Mouse (Mus musculus): ENCODE results near the gene Gja5. TPM values are rescaled to one million over a fixed set of nuclear protein-coding genes. Genes with fewer than 3 reads are reported as not detected.

Gene Gja5
- polyA plus RNA-seq, 1 experiment from 2014 or later = 10.6 TPM

- no peak overlapping the region for H3K4me3 ChIP-seq
- WGBS = 37% methylated on average over 5 of the region's 5 CpGs
- H3K27ac ChIP-seq = no peak overlapping the region
- no peaks in the 10 kb centered on the region for H3K9me3 ChIP-seq
- no peaks in the 10 kb centered on the region for H3K27me3 ChIP-seq
- no peaks in the 10 kb centered on the region for H3K36me3 ChIP-seq
- ATAC-seq (ENCODE audit: insufficient number of reproducible peaks, insufficient read depth, low FRiP score, low TSS enrichment, low read depth) = no peak
- H3K4me1 ChIP-seq = 0 out of 2 replicates have a peak, but pooled peaks cover 7% of the 10 kb centered on the region
- no peak overlapping the region for H3K9ac ChIP-seq
- no peak overlapping the region for H3K4me2 ChIP-seq
Measured at GRCm38 (mm10) chr3:96937606-96938005, 33.1 kb downstream of the Gja5 start.

- H3K4me3 ChIP-seq = peak overlapping the region; percentile 23
- ATAC-seq (ENCODE audit: insufficient number of reproducible peaks, insufficient read depth, low FRiP score, low TSS enrichment, low read depth) = 0 out of 2 replicates have a peak, but pooled peaks have one; percentile 48
Measured at GRCm38 (mm10) chr3:96938738-96939137, 34.2 kb downstream of the Gja5 start.

DNA sequence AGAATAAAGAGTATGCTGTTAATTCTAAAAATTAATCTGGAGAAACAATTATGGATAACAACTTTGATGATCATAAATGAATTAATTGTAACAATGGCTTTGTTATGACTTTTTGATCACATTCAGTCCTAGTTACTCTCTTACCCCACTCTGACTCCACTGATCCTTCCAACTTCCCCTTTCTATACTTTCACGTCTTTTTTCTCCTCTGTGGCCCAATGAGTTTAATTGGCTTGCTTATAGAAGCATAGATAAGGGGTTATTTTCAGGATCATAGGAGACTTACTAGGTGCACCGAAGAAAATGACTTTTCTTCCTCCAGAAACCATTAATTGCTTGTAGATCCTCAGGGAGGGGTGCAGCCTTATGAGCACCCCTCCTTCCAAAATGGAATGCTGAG, 38.2 kb downstream of the Gja5 start:
- Histone ChIP-seq H3K4me3 (no peak overlapping the region), H3K9ac (no peak overlapping the region), H3K4me2 (no peak overlapping the region), H3K27me3 (no peaks in the 10 kb centered on the region), H3K9me3 (no peaks in the 10 kb centered on the region), H3K27ac (no peak overlapping the region), H3K4me1 (no peaks in the 10 kb centered on the region), H3K36me3 (no peaks in the 10 kb centered on the region)
- WGBS = 88% methylated on average over 2 of the region's 2 CpGs
- ATAC-seq (ENCODE audit: insufficient number of reproducible peaks, insufficient read depth, low FRiP score, low TSS enrichment, low read depth) = no peak

More at GRCm38 (mm10) chr3:96938738-96939137, 34.2 kb downstream of the Gja5 start:
- 9% methylated on average over 11 of the region's 11 CpGs for WGBS
- H3K27me3 ChIP-seq = no peaks in the 10 kb centered on the region
- H3K4me2 ChIP-seq = peak overlapping the region; percentile 46
- H3K9ac ChIP-seq = no peak overlapping the region
- H3K4me1 ChIP-seq = 0 out of 2 replicates have a peak, but pooled peaks cover under 1% of the 10 kb centered on the region
- H3K27ac ChIP-seq = no peak overlapping the region
- no peaks in the 10 kb centered on the region for H3K36me3 ChIP-seq
- no peaks in the 10 kb centered on the region for H3K9me3 ChIP-seq

GRCm38 (mm10) chr3:96953489-96954233, 49.2 kb downstream of the Gja5 start:
- Histone ChIP-seq H3K9ac (no peak overlapping the region), H3K9me3 (no peaks in the 10 kb centered on the region), H3K36me3 (no peaks in the 10 kb centered on the region), H3K4me2 (peak overlapping the region; percentile 26), H3K4me3 (no peak overlapping the region), H3K27me3 (no peaks in the 10 kb centered on the region), H3K27ac (no peak overlapping the region), H3K4me1 (0 out of 2 replicates have a peak, but pooled peaks cover 3% of the 10 kb centered on the region)
- WGBS = 50% methylated on average over 14 of the region's 14 CpGs
- no peak for ATAC-seq (ENCODE audit: insufficient number of reproducible peaks, insufficient read depth, low FRiP score, low TSS enrichment, low read depth)

- no peaks in the 10 kb centered on the region for H3K27me3 ChIP-seq
- H3K4me1 ChIP-seq = peaks cover 8% of the 10 kb centered on the region
- H3K9ac ChIP-seq = 0 out of 2 replicates have a peak overlapping the region, but pooled peaks have one; percentile 36
- peak overlapping the region; percentile 32 for H3K4me2 ChIP-seq
- no peak overlapping the region for H3K4me3 ChIP-seq
- H3K27ac ChIP-seq = peak overlapping the region; percentile 34
- WGBS = 15% methylated on average over 8 of the region's 8 CpGs
- no peaks in the 10 kb centered on the region for H3K9me3 ChIP-seq
- no peak for ATAC-seq (ENCODE audit: insufficient number of reproducible peaks, insufficient read depth, low FRiP score, low TSS enrichment, low read depth)
- no peaks in the 10 kb centered on the region for H3K36me3 ChIP-seq
Measured at GRCm38 (mm10) chr3:96960597-96960996, 56.1 kb downstream of the Gja5 start.

- H3K9ac ChIP-seq = no peak overlapping the region
Measured at GRCm38 (mm10) chr3:96963088-96964034, 58.9 kb downstream of the Gja5 start.

GRCm38 (mm10) chr3:96970986-96971385, 66.5 kb downstream of the Gja5 start:
- Histone ChIP-seq H3K36me3 (no peaks in the 10 kb centered on the region), H3K27me3 (no peaks in the 10 kb centered on the region), H3K9ac (no peak overlapping the region), H3K4me3 (no peak overlapping the region), H3K27ac (no peak overlapping the region), H3K4me2 (no peak overlapping the region), H3K9me3 (no peaks in the 10 kb centered on the region), H3K4me1 (peaks cover 6% of the 10 kb centered on the region; the same call in 1 of the 2 replicates)
- 71% methylated on average over 7 of the region's 7 CpGs for WGBS
- no peak for ATAC-seq (ENCODE audit: insufficient number of reproducible peaks, insufficient read depth, low FRiP score, low TSS enrichment, low read depth)

More at GRCm38 (mm10) chr3:96963088-96964034, 58.9 kb downstream of the Gja5 start:
- H3K4me2 ChIP-seq = no peak overlapping the region
- WGBS = 64% methylated on average over 12 of the region's 12 CpGs
- H3K4me3 ChIP-seq = no peak overlapping the region
- no peak for ATAC-seq (ENCODE audit: insufficient number of reproducible peaks, insufficient read depth, low FRiP score, low TSS enrichment, low read depth)
- no peaks in the 10 kb centered on the region for H3K27me3 ChIP-seq
- no peaks in the 10 kb centered on the region for H3K9me3 ChIP-seq
- H3K4me1 ChIP-seq = peaks cover 8% of the 10 kb centered on the region
- H3K27ac ChIP-seq = no peak overlapping the region
- H3K36me3 ChIP-seq = no peaks in the 10 kb centered on the region

- no peaks in the 10 kb centered on the region for H3K27me3 ChIP-seq
- H3K36me3 ChIP-seq = no peaks in the 10 kb centered on the region
- no peak overlapping the region for H3K9ac ChIP-seq
- 86% methylated on average over 7 of the region's 7 CpGs for WGBS
- no peak overlapping the region for H3K4me2 ChIP-seq
- no peak overlapping the region for H3K27ac ChIP-seq
- no peaks in the 10 kb centered on the region for H3K9me3 ChIP-seq
- H3K4me3 ChIP-seq = no peak overlapping the region
- no peak for ATAC-seq (ENCODE audit: insufficient number of reproducible peaks, insufficient read depth, low FRiP score, low TSS enrichment, low read depth)
- peaks cover 6% of the 10 kb centered on the region; the same call in 1 of the 2 replicates for H3K4me1 ChIP-seq
Measured at GRCm38 (mm10) chr3:96974467-96974866, 70.0 kb downstream of the Gja5 start.

DNA sequence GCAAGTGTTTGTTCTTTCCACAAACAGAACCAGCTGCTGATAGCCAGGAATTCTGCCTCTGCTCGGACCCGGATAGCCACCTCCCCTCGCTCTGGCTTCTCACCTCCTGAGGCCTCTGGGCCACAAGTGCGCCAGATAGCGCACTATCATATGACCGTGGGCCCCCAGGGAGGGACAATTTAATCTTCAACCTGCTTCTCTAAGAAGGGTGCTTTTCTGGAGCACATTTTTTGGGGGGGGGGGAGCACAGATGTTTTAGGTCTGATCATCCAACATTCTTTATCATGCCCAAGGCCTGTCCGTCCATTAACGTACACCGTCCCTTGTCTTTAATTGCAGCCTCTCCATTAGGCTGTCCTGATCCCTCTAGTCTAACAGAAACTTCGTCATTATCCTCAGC, 71.1 kb downstream of the Gja5 start:
- ATAC-seq (ENCODE audit: insufficient number of reproducible peaks, insufficient read depth, low FRiP score, low TSS enrichment, low read depth) = no peak
- 83% methylated on average over 10 of the region's 10 CpGs for WGBS

GRCm38 (mm10) chr3:96977507-96977906, 73.0 kb downstream of the Gja5 start:
- no peaks in the 10 kb centered on the region for H3K27me3 ChIP-seq
- 95% methylated on average over 2 of the region's 2 CpGs for WGBS
- H3K9ac ChIP-seq = no peak overlapping the region
- H3K36me3 ChIP-seq = no peaks in the 10 kb centered on the region
- H3K4me2 ChIP-seq = no peak overlapping the region
- no peak overlapping the region for H3K27ac ChIP-seq
- no peak for ATAC-seq (ENCODE audit: insufficient number of reproducible peaks, insufficient read depth, low FRiP score, low TSS enrichment, low read depth)
- no peak overlapping the region for H3K4me3 ChIP-seq
- H3K4me1 ChIP-seq = peaks cover 6% of the 10 kb centered on the region; the same call in 1 of the 2 replicates
- no peaks in the 10 kb centered on the region for H3K9me3 ChIP-seq

More for the DNA sequence above, 71.1 kb downstream of the Gja5 start:
- Histone ChIP-seq H3K4me3 (no peak overlapping the region), H3K4me2 (no peak overlapping the region), H3K36me3 (no peaks in the 10 kb centered on the region), H3K4me1 (peaks cover 6% of the 10 kb centered on the region; the same call in 1 of the 2 replicates), H3K27me3 (no peaks in the 10 kb centered on the region), H3K27ac (no peak overlapping the region), H3K9me3 (no peaks in the 10 kb centered on the region), H3K9ac (no peak overlapping the region)

GRCm38 (mm10) chr3:96978469-96978868, 74.0 kb downstream of the Gja5 start:
- no peak overlapping the region for H3K9ac ChIP-seq
- no peak for ATAC-seq (ENCODE audit: insufficient number of reproducible peaks, insufficient read depth, low FRiP score, low TSS enrichment, low read depth)
- 54% methylated on average over 6 of the region's 6 CpGs for WGBS
- no peaks in the 10 kb centered on the region for H3K27me3 ChIP-seq
- no peak overlapping the region for H3K4me3 ChIP-seq
- H3K36me3 ChIP-seq = no peaks in the 10 kb centered on the region
- H3K4me1 ChIP-seq = peaks cover 6% of the 10 kb centered on the region; the same call in 1 of the 2 replicates
- no peak overlapping the region for H3K4me2 ChIP-seq
- H3K9me3 ChIP-seq = no peaks in the 10 kb centered on the region
- H3K27ac ChIP-seq = no peak overlapping the region
